Mouse (Mus musculus) cerebellum, postnatal 10 days (tissue): Measurements from ENCODE around the gene Tiam1.

Experiments
- DNase-seq, 2 experiments: peaks; one replicate each; pipeline ENCODE4 v3.0.0; 2021; ENCODE audit warnings: mixed read lengths in 2 of 2

Gene Tiam1

GRCm38 (mm10) chr16:89948040-89948439 is 195.5 kb downstream of the Tiam1 start:
- DNase-seq = no peak

DNA sequence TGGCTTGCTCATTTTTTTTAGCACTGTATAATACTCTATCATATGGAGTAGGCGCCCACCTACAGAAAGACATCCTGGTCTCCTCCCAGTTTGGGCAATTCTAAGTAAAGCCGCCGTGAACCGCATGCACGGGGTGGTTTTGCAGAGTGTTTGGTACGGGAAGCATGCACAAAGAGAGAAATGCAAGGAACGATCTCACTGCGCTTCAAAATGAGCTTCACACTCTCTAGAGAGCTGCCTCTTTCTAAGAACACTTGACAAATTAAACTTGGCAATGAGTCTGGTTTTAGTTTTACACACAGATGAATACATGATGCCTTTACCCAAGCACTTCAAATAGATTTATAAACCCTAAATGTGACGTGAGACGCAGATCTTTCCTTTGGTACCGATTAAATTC is 196.8 kb downstream of the Tiam1 start:
- DNase-seq = no peak

- no peak for DNase-seq
Measured at GRCm38 (mm10) chr16:89944604-89945283, 198.8 kb downstream of the Tiam1 start.

DNA sequence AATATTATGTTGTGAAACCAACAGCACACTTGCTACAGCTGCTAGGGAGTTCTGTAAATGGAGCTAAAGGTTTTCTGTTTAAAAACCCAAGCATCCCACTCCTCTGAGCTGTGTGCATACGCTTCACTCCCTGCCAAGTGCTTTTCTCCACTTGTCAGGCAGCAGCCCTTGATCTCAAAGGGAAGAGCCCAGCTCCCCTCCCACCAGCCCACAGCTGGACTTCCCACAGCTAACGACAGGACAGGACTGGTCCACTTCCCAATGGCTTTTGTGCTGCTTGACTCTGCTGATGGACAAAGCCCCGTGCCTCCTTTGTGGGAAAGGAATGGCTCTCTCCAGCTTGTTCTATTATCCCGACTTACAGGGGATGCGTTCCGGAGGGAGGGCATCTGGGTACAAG is 199.5 kb downstream of the Tiam1 start:
- no peak for DNase-seq

- peak; percentile 65 to 73 for DNase-seq
Measured at GRCm38 (mm10) chr16:89943267-89943971, 200.2 kb downstream of the Tiam1 start.

- DNase-seq = no peak
Measured at GRCm38 (mm10) chr16:89940696-89941095, 202.9 kb downstream of the Tiam1 start.

DNA sequence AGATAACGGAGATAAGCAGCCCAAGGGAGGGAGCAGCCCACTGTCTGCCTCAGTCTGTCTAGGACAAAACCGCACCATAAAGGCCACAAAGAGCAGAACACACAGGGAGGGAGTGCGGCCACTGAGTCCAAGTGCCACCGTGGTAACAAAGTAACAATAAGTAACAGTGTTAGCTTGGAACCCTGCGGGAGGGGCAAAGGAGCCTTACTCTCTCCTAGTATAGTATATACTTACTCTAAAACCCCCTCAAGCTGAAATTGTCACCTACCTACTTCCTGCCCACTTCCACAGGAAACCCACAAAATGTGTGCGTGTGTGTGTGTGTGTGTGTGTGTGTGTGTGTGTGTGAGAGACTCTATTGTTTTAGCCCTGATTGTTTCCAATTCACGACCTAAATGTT is 205.3 kb downstream of the Tiam1 start:
- no peak for DNase-seq

DNA sequence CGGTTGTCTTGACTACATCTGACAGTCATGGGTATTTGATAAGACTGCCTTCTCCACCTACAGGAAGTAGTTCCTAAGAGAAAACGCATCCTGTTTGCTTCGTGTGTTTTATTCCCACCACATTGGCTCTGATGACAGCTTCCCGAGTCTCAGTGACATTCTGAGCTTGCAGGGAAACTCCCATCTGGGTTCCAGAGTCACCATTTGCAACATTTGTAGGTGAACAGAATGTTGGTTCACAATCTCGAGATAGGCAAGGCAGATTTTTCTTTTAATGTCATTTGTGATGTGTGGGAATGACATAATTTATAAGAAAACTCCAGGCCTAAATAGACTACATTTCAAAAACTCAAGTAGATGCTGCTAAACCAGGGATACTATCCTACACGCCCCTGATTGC is 207.0 kb downstream of the Tiam1 start:
- DNase-seq = no peak

DNA sequence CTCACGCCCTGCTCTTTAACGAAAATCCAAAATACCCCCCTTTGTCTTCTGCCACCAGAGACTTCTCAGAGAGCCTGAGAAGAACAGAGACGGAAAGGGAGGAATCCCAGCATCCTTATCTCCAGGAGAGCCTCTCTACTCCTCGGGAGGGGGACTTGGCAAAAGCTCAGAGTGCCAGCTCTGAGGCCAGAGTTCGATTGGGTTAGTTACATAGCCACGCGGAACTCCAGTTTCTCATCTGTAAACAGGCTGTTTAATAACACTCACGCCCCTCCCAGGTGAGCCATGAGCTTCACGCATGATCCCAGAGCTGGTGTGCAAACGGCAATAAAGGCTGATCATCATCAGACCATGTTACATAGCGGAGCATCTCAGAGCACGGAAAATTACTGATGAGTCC is 208.2 kb downstream of the Tiam1 start:
- peak in 1 of 2 experiments; percentile 47 for DNase-seq

DNA sequence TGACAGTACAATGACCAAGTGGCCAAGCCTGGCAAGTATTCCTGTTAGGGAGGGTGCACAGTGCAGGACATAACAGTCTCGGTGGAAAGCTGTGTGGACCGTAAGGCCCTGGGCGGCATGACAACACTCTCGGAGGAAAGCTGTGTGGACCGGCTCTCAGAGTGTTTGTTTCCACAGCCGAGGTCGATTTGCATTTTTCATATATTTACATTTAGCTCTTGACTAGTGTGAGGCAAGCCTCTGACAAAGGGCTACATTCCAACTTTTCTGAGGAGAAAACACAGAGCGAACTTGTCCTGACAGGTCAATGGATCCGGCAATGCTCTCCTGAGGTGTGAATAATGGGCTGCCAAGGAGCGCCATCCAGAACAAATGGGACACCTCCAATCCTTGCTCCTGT is 209.0 kb downstream of the Tiam1 start:
- DNase-seq = no peak

DNA sequence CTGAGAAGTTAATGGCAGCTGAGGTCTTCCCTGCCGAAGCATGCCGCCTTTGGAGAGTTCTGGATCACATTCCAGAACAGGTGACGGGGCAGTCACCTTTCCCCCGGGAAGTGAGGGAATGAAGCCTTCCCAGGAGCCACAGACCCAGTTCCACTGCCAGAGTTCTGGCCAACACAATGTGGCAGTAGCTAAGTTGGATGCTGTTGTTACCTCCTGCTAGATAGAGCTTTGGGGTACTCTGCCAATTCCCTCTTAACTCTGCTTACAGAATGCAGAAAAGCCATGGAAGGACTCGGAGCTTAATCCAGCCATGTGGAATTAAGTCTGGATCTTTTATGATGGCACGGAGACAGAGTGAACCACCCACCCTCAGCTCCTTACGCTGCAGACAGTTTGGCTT is 209.6 kb downstream of the Tiam1 start:
- peak; percentile 58 to 63 for DNase-seq

GRCm38 (mm10) chr16:89928611-89929010 is 215.0 kb downstream of the Tiam1 start:
- DNase-seq = peak in 1 of 2 experiments; percentile 49

- DNase-seq = peak; percentile 83 to 87
Measured at GRCm38 (mm10) chr16:89924249-89924890, 219.2 kb downstream of the Tiam1 start.

- peak in 1 of 2 experiments; percentile 49 for DNase-seq
Measured at GRCm38 (mm10) chr16:89923311-89923710, 220.3 kb downstream of the Tiam1 start.

DNA sequence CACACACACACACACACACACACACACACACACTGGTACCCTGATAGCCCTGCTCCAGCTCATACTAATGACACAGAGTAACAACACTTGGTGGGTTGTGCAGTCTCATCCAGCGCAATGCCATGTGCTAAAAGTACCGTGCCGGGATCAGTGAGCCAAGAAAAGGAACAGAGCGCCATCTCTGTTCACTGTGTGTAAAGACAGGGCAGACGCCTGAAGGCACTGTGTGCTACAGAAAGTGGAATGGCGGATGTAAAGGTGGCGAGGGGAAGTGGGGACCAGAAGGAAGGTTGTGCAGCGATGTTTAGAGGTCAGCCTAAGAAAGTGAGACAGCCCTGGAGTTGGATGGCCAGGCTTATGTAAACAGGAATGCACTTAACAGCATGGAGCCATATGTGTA is 221.1 kb downstream of the Tiam1 start:
- DNase-seq = peak; percentile 37 to 60

DNA sequence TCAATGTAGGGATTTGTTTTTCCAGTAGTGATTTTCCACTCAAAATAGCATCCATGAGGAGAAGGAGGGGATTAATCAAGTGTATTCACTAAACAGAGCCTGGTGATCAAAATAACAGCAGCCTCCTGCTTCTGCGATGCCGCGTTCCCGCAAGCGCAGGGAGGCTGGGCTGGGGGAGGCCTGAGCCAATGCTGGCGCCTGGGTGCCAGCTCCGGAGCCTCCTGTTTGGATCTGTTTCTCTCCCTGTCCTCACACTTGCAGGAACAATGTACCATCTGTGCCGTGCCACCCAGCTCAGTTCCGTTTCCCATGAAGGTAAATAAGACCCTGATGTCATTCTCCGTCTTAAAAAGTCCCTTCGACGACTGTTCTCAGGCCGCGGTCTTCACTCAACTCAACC is 222.2 kb downstream of the Tiam1 start:
- DNase-seq = peak; percentile 64 to 72

DNA sequence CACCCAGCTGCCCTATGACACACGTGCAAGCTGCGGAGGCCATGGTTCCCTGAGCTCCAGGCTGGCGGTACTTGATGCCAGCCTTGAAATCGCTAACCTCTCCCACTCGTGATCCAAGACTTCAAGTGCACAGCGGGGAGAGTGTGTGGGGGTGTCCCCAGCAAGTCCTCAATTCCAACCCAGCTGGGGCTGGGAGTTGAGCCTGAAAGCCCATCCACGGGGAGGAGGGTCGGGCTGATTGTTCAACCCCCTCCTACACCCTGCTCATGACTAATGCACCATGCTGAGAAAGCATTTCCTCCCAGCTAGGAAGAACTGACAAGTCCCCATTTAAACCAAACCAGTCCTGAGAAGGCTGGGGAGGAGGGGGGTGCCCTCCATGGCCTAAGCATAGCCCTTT is 223.2 kb downstream of the Tiam1 start:
- DNase-seq = no peak

DNA sequence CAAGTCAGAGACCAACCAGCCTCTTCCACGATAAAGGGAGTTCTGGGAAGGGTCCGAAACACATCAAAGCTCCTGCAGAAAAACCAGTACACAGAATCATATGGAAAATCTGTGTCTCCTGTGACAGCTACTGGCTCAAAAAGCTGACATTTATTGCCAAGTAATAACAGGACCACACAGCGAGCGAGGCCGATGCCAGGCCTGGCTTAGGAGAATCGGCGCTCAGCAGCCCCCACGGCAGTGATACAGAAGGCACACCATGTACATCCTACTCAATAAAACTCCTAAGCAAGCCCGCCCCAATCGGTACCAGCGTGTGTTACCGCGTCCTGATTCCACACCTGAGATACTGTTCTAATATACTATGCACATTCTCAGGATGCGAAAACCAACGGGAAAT is 226.2 kb downstream of the Tiam1 start:
- peak; percentile 78 to 85 for DNase-seq

DNA sequence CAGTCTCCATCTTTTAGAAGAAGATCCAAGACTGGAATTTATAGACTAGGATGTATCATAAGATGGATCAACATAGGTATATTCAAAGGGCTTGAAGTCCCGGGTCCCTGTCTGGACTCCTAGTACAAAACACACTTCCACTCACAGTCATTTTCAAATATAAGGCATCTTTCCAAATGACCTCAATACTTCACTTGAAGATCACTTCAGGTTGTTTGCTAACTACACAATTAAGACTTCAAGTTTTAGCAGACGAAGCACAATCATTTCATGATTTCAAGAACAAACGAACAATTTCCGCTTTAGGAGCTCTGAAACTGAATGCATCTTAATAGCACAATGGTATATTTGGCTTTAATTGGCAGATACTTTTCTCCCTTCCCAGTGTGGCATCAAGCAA is 228.6 kb downstream of the Tiam1 start:
- DNase-seq = no peak

GRCm38 (mm10) chr16:89912686-89913375 is 230.7 kb downstream of the Tiam1 start:
- DNase-seq = peak in 1 of 2 experiments; percentile 39

- peak; percentile 53 to 62 for DNase-seq
Measured at GRCm38 (mm10) chr16:89909393-89910068, 234.0 kb downstream of the Tiam1 start.

- no peak for DNase-seq
Measured at GRCm38 (mm10) chr16:89907651-89908050, 235.9 kb downstream of the Tiam1 start.

- no peak for DNase-seq
Measured at GRCm38 (mm10) chr16:89906909-89907308, 236.7 kb downstream of the Tiam1 start.
